Mouse (Mus musculus) layer of hippocampus, postnatal 14 days (tissue): Measurements from ENCODE around the gene Tbc1d9b. TPM values are rescaled to one million over a fixed set of nuclear protein-coding genes. Genes with fewer than 3 reads are reported as not detected.
"Not testable (repeated sequence)": the region's sequence is repeated elsewhere in the genome, so short reads cannot be mapped to it uniquely, and the experiment has no call there.

ENCODE experiments used
- DNase-seq, 2 experiments: peaks; one replicate each; pipeline ENCODE4 v3.0.0; 2021 to 2022; ENCODE audit warnings: low spot score in 2 of 2, mixed read lengths in 1 of 2
- long read RNA-seq, 2 experiments: library from polyadenylated mRNA; stranded (forward); transcript quantifications; one replicate each; pipeline ENCODE4 v2.0.0; 2021
- total RNA-seq, 2 experiments: library from RNA; stranded (reverse); gene quantifications; 2 replicates each; pipeline ENCODE4 v1.2.3; 2021

Gene Tbc1d9b
- total RNA-seq = 100 to 1,000 TPM; 104 to 105 TPM
- long read RNA-seq, experiment 1, full-length matches to known transcripts = 108 of 169 reads
- long read RNA-seq, experiment 1, partial matches to known transcripts = 28 of 169 reads
- long read RNA-seq, experiment 1, other reads (novel, unspliced or antisense) = 33 of 169 reads
- long read RNA-seq, experiment 2, full-length matches to known transcripts = 71 of 133 reads
- long read RNA-seq, experiment 2, partial matches to known transcripts = 34 of 133 reads
- long read RNA-seq, experiment 2, other reads (novel, unspliced or antisense) = 28 of 133 reads

GRCm38 (mm10) chr11:50130811-50131766 is at the start of gene Tbc1d9b:
Gene Tbc1d9b, plus strand, starts transcription at chr11:50131396.
- peak; percentile 87 to 91 for DNase-seq

GRCm38 (mm10) chr11:50086211-50086610 is 45.0 kb upstream of the Tbc1d9b start:
- no peak for DNase-seq

- no peak for DNase-seq
These were observed 41.4 kb upstream of the Tbc1d9b start for GRCm38 (mm10) chr11:50089840-50090239.

DNA sequence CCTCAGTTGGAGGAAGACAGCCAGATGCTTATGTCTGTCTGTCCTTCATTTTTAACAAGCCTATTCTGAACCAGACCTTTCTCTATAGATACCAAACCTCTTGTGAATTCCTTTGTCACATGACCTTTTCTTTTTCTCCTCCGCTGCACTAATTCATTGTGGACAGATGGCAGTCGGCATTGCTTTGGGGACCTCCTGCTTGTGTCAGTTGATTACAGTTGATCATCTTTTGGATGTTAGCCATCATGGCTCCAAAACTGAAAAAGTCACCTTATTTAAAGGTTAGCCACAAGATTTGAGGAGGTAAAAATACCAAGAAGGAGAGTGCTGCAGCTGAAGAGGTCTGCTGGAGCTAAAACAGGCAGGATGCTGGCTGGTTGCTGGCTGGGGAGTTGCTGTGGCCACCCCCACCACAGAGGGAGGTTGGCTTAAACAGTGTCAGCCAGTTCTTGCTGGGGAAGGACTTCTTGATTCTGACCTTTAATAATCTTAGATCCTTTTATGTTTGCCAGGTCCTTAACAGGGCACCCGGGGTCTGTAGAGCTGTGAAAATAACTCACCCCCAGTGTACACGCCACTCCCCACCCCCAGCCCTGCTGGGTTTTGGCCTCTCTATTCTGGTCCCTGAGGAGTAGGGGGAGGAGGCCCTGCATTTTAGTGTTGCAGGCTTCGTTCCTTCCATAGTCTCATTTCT is 40.1 kb upstream of the Tbc1d9b start:
- DNase-seq = no peak

DNA sequence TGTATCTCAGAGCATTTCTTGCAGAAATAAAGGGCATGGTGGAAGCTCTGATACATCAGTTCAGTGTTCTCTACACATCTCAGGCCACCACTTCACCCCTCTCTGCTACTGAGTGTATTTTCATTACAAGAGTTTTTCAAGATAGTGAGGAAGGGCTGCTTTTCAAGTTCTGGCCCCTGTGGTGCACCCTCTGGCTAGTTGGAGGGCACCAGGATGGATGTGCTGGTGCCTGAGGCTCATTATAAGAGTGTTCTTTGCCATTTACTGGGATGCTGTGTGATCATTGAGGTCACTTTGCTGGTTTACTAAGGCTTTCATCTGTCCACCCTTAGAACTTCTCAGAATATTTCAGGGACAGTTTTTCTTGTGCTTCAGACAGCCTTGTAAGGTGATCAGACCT is 39.5 kb upstream of the Tbc1d9b start:
- DNase-seq = no peak

GRCm38 (mm10) chr11:50095661-50096060 is 35.5 kb upstream of the Tbc1d9b start:
- no peak for DNase-seq

DNA sequence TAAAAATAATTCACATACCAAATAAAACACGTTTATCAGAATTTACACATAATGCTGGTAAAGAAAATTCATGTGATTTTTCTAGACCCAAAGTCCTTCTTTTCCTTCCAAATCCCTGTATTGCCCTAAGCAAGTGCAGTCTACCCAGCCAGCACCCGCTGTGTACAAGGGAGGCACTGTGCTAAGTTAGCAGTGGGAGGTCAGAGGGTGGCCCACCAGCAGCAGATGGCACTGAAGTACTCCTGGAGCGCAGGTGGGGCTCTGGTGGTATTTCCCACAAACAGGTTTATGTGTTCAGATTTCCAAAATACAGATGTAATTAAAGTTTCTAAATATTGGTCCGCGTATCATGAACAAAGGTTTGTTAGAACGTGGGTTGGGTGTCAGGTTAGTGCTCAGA is 34.1 kb upstream of the Tbc1d9b start:
- no peak for DNase-seq

DNA sequence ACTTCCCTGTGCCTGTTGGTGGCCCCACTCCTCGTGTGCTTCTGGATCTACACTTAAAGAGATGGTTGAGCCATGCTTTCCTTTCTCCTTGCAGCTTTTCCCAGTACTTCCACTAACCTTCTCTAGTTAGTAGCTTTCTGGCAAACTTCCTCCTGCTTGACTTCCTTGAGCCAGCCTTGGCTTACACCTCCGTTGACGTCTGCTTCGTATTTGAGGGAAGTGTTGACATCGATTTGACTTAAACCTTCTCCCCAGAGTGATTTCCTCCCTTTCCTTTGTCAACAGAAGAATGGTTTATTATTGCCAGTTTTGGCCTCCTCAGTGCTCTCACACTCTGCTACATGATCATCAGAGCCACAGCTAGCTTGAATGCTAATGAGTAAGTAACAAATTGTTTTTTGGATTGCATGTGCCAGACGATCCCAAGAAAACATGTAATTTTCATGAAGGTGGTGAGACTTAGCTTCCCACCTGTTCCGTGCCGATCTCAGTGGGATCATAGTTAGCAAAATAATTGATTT is 32.2 kb upstream of the Tbc1d9b start:
- no peak for DNase-seq

GRCm38 (mm10) chr11:50099692-50100091 is 31.5 kb upstream of the Tbc1d9b start:
- no peak for DNase-seq

GRCm38 (mm10) chr11:50100548-50101307 is 30.5 kb upstream of the Tbc1d9b start:
- DNase-seq = no peak

GRCm38 (mm10) chr11:50101962-50102361 is 29.2 kb upstream of the Tbc1d9b start:
- DNase-seq = not testable (repeated sequence)

GRCm38 (mm10) chr11:50104016-50104415 is 27.2 kb upstream of the Tbc1d9b start:
- no peak for DNase-seq

GRCm38 (mm10) chr11:50105237-50105636 is 26.0 kb upstream of the Tbc1d9b start:
- DNase-seq = no peak

- no peak for DNase-seq
These were observed 25.2 kb upstream of the Tbc1d9b start for GRCm38 (mm10) chr11:50106024-50106423.

GRCm38 (mm10) chr11:50108823-50109244 is 22.4 kb upstream of the Tbc1d9b start:
- DNase-seq = no peak

- DNase-seq = peak; percentile 41 to 64
These were observed 16.9 kb upstream of the Tbc1d9b start for GRCm38 (mm10) chr11:50114329-50114728.

GRCm38 (mm10) chr11:50122631-50123081 is 8.5 kb upstream of the Tbc1d9b start:
- DNase-seq = peak; percentile 23 to 52

- DNase-seq = no peak
These were observed 3.4 kb upstream of the Tbc1d9b start for GRCm38 (mm10) chr11:50127781-50128180.

GRCm38 (mm10) chr11:50131801-50132201 is 605 bp downstream of the Tbc1d9b start:
- DNase-seq = no peak

DNA sequence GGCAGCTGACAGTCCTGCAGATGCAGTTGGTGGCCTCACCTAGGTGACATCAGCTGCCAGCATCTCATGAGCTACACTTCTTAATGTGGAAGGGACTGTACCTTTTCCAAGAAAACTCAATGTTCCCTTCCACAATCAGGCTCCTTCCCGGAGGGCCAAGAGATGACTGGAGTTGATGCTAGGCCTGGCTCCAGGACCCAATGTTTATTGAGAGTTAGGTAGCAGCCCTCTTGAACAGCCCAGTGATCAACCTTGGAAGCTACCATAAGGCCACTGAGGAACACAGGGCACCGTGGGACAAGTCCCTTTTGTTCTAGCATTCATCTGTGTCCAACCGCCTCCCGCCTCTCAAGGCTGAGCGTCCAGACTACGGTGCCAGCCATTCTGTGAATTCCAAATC is 1.1 kb downstream of the Tbc1d9b start:
- peak in 1 of 2 experiments; percentile 32 for DNase-seq
